Mouse (Mus musculus): ENCODE data around the gene Cidec.
A peak's percentile ranks its signal among the peaks of the same experiment; 100 is the strongest.

The Cidec gene

DNA sequence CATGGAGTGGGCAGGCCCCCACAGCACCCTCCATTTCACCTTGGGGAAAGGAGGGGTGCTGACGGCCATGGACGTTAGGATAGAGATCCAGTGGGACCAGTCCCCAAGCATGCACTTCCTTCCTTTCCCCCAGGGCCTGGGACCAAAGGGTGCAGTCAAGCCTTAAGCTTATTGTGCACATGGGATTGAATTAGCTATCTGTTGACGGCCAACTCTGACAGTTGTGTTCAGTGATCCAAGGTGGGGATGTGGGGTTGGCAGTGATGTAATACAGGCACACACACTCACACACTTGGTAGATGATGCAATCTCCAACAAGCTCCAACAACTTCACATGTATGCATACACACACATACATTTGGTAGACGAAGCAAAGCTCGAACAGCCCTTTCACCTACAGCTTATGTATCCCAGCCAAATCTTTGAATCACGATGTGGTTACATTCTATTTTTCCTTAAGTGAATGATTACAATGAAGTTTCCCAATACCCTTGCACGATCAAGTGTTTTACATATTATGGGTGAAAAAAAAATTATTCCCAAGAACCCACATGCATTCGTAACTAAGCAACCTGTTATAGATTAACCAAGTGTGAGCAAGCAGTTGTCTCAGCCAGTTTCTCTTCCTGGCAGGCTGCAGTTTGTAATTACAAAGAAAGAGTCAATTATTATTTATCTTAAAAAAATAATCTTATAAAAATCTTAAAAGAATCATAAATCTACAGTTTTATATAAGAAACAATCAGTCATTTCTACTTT lies 8.8 kb upstream of the Cidec start:
- no peak for DNase-seq (ENCODE audit: low read depth, low spot score)

DNA sequence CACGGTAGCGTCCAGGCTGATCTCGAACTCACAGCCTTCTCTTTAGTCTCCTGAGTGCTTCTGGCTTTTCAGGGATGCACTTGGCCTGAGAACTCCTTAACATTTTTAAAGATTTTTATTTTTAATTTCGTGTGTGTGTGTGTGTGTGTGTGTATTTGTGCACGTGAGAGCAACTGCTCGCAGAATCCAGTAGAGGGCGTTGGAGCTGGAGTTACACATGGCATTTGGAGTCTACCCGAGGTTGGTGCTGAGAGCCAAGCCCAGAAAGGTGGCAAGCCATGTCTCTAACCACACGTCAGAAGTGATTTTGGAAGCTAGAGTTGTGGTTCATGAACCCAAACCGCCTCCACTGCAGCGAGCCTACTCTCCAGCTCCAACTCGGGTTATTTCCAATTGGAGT lies 7.5 kb upstream of the Cidec start:
- DNase-seq (ENCODE audit: low read depth, low spot score): no peak

DNA sequence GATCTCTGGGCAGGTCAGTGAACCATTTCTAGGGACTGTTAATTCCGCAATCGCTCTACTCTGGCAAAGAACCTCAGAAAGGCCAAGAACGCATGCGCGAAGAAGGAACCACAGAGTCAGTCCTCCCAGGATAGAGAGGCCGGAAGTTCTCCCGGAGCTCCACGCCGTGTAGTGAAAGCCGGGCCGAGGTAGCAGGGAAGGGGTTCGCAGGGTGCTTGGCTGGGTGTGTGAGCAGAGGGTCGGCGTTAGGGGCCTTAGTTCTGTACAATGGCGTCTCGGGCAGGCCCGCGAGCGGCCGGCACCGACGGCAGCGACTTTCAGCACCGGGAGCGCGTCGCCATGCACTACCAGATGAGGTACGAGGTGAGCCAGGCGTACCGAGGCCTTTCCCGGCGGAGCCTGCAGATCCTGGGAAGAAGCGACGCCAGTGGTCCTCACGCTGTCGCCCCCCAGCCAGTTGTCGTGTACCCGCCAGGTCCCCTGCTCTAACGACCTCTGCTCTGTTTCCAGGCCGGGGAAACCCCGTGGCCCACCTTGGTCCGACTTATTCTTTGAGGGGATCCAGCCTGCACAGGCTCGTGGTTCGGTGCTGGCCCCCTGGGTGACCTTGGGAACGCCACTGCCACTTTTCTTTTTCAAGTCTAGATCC lies 7.0 kb upstream of the Cidec start, which contains the start of gene Jagn1:
Jagn1 (plus strand) TSS at position 128 of the 649 bp plus-strand sequence.
- DNase-seq (ENCODE audit: low read depth, low spot score): peak; percentile 91

DNA sequence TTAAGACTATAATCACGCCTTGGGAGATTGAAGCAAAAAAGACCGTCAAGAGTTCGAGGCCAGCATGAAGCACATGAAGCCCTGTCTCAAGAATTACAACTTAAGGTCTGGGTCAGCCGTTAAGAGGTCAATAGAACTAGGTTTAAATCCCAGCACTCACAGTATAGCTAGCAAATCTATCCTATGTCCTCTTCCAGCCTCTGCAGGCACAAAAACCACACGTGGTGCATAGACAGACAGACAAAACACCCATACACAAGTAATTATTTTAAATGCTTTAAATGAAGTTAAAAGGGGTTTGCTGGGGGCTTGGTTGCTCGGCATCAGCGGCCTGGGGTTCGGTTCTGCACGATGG lies 6.5 kb upstream of the Cidec start:
- DNase-seq (ENCODE audit: low read depth, low spot score): no peak

DNA sequence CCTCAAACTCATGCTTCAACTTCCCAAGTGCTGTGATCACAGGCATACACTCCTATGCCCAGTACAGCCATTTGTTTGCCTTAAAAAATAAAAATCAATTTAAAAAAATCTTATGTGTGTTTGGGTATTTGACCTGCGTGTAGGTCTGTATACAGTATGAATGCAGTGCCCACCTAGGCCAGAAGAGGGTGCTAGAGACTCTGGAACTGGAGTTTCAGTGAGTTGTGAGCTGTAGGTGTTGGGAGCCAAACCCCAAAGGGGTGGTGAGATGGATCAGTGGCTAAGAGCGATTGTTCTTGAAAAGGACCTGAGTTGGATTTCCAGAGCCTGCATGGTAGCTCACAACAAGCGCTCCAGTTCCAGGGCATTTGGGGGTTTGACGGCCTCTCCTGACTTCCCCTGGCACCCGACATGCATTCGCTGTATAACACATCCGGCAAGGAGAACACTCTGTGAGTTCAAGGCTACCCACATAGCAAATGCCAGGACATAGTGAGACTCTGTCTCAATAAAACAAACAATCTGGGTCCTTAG lies 5.7 kb upstream of the Cidec start:
- peak; percentile 66 for DNase-seq (ENCODE audit: low read depth, low spot score)

DNA sequence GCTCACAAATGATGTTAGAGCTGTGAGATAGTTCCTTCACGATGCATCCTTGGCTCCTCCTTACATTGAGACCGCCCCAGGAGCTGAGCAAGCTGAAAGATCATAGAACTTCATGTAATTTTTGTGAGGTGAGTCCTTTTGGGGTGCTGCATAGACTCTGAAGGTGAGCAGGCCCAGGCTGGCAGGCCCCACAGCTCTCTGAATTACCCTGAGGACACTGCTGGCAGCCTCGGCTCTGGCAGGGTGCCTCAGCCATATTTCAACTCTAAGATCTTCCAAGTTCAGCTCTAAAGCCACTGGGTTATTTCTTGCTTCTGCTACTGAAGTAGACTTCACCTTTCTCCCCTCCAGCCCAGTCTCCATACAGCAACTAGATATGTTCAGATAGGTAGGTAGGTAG lies 5.1 kb upstream of the Cidec start:
- no peak for DNase-seq (ENCODE audit: low read depth, low spot score)

DNA sequence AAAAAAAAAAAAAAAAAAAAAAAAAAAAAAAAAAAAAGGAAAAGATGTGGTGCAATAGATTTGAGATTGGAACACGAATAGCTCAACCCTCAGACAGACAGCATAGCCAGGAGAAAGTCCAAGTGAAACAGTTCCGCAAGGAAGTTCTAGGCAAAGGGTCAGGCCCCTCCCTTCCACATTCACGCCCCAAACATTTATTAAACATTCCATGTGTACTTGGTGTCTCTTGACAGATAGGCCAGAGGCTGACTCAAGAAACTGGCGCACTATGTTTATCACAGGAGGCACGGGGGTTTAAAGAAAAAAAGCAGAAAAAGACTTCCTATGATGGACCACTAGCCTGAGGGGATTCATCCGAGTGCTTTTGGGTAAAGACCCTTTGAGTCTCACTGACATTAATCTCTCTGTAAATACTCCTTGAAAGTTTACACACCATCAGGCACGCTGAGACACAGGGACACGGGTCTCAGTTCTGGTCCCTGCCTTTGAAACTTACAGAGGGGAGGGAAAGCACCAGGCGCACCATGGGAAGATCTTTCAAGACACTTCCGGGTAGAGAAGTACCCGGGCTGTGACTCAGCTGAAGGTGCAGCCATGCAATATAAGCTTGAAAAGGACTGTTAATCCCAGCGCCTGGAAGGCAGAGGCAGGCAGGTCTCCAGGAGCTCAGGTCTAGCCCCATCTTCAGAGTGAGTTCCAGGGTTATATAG lies 3.3 kb upstream of the Cidec start:
- no peak for DNase-seq (ENCODE audit: low read depth, low spot score)

DNA sequence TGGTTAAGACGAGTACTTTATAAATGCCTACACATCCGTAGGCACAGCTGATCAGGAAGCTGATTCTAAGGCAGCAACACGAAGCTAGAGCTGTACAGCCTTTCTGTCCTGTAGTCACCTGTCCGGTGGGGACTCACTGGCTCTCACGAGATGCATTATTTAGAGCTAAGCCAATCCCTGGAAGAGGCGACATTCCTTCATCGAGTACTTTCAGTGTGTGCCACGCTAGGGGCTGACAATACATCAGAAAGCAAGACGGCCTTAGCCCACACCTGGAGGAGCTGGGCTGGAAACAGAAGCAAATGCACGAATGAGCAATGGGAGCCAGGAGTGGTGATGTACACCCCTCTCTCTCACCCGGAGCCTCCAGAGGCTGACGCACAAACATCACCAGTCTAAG lies 1.6 kb upstream of the Cidec start:
- DNase-seq (ENCODE audit: low read depth, low spot score): no peak

DNA sequence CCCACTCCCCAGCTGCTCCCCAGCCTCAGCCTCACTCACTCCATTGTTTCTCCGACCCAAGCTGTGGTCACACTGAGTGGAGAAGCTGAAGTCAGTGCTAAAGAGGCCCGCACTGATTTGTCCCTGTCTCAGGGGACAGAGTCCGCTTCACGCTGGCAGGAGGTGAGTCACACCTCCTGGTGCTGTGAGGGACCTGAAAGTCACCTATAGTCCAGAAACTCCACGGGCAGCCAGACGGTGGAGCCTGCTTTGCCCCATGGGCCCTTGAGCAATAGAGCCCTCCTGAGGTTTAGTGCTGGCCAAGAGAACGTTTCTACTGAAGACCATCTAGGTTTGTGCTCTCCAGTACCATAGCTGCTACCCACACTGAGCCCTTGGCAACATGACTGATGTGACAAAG lies 869 bp downstream of the Cidec start:
- no peak for DNase-seq (ENCODE audit: low read depth, low spot score)

DNA sequence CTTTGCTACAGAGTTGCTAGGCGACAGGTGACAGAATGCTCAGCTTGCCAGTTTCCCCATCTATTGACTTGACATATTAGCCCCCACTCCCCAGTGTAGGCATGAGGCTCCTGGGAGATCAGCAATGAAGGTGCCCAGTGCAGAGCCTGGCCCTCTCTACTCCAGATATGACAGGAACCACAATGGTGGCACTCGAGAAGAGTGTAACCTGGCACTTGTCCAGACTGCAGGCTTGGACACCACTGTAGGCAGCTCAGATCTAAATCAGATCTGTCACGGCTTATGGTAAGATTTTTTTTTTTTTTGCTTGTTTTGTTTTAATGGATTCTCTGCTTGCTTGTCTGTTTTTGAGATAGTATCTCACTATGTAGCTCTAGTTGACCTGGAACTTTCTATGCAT lies 1.9 kb downstream of the Cidec start:
- no peak for DNase-seq (ENCODE audit: low read depth, low spot score)

DNA sequence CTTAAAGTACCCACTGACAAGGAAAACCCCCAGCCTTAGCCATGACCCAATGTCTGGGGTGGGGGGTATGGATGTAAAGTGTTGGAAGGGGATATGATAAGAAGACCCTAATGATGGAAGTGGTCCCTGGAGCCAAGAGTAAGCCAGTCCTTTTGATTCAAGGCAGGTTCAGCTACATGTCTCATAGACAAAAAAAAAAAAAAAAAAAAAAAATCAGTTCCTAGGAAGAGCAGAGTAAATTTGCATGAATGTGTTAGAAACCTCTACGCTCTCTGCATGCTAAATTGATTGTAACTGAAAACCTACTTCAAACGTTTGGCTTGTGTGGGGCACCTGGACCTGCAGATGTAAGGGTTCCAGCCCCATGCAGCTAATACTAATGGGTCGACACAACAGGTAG lies 3.8 kb downstream of the Cidec start:
- no peak for DNase-seq (ENCODE audit: low read depth, low spot score)

DNA sequence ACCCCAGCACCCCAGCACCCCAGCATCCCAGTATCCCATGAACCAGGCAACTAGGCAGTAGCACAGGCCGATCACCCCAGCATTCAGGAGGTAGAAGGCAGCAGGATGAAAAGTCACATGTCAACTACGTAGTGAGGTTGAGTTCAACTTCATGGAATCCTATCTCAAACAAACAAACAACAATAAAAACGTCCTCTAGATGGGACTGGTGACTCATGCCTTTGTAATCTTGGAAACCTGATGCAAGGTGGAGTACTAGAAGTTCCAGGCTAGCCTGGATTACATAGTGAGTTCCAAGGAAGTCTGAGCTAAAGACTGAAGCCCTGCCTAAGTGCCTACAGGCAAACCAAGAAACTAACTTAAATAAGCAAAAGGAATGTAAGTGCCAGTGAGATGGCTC lies 4.7 kb downstream of the Cidec start:
- no peak for DNase-seq (ENCODE audit: low read depth, low spot score)

DNA sequence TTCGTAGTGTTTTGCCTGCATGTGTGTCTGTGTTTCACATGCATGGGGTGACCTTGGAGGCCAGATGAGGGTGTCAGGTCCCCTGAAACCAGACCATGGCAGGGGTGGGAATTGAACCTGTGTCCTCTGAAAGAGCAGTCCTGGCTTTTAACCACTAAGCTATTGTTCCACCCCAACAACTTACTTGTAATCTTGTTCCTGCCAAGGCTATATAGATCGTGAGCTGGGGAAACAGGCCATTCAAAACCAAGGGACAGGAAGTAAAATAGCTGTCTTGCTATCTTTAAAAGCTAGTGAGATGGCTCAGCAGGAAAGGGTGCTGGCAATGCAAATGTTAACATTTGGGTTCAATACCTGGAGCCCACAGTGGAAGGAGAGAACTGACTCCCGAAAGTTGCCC lies 5.6 kb downstream of the Cidec start:
- DNase-seq (ENCODE audit: low read depth, low spot score): no peak

DNA sequence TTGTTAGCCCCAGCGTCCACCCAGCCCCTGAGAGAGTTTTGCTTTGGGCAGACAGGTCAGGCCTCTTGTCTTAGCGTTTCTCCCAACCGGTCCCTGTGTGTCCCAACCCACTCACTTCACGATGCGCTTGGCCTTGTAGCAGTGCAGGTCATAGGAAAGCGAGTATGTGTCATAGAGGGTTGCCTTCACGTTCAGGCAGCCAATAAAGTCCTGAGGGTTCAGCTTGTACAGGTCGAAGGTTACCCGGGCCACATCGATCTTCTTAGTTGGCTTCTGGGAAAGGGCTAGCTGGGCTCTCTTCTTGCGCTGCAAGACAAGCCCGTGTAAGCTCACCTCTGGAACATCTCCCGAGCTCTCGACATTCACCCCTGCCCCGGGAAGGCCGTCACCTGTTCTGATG lies 7.6 kb downstream of the Cidec start:
- DNase-seq (ENCODE audit: low read depth, low spot score): no peak

DNA sequence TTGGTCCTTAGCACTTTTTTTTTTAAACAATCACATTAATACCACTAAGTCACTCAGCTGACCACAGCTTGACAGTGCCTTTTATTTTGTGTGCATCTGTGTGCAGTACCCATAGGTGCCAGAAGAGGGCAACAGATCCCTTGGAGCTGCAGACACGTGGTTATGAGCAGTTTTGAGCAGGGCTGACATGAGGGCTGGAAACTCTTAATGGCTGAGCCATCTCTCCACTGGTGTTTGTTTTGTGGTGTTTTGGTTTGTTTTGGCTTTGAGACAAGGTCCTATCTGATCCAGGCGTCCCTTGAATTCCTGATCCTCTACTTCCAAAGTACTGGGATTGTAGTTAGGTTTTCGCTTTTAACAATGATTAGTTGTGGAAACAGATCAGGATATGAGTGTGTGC lies 8.2 kb downstream of the Cidec start:
- DNase-seq (ENCODE audit: low read depth, low spot score): no peak

DNA sequence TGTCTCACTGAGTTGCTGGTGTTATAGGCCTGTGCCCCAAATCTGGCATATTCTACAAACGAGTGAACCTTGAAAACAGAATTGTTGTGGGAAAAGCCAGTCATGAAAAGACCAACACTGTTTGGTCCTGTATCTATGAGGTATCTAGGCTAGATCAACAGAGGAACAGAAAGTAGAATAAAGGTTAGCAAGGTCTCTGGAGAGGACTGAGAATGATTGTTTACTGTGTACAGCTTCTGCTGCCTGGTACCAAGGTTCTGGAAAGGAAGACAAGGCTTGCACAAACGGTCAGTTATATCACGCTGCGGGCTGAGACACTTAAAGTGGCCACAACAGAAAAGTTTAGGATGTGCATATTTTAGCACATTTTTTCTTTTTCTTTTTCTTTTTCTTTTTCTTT lies 8.9 kb downstream of the Cidec start:
- DNase-seq (ENCODE audit: low read depth, low spot score): no peak

DNA sequence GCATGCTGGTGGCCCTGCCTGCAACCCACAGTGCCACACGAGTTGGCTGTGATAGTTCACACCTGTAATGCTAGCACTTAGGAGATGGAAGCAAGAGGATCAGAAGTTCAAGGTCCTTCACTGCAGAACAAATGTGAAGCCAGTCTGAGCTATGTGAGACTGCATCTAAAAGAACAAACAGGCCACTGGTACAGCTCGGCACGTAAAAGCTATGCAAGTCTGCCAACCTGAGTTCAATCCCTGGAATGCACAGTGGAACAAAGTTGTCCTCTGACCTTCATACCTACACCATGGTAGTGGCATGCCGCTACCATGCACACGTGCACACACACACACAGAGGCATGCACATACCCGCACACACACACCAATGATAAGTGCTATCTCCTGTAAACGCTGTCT lies 11.4 kb downstream of the Cidec start:
- no peak for DNase-seq (ENCODE audit: low read depth, low spot score)

DNA sequence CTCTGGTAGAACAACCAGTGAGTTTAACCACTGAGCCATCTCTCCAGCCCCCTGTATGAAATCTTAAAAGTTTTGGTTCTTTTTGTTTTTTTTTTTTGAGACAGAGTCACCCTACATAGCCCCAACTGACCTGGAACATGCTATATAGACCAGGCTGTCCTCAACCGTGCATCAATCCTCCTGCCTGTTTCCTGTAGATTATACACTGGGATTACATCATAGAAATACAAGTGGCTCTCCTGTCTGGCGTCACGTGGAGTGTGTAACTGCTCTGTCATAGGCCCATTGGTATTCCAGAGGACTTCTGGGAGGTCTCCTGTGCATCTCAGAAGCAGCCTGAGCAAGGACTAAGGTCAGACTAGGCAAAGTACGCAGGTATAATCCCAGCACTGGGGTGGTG lies 12.6 kb downstream of the Cidec start:
- DNase-seq (ENCODE audit: low read depth, low spot score): no peak

DNA sequence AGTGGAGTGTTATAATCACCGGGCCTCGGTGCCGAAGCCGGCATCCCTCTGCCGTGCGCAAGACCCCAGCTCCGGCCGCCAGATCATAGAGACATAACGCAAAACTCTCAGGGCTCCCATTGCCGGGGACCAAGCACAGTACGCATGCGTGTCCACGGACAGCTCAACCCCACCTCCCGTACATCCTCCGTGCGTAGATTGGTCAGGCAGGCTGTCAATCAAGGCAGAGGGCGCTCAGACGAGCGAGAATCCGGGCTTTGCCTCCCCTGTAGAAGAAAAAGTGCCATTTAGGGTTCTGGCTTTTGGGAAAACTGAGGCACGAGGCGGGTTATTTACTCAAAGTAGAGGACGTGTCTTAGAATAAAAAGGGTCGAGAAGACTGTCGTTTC lies 16.4 kb downstream of the Cidec start, which contains the start of gene Rpusd3:
Rpusd3 (minus strand) TSS at position 142 of the 389 bp plus-strand sequence.
- DNase-seq (ENCODE audit: low read depth, low spot score): peak; percentile 98

DNA sequence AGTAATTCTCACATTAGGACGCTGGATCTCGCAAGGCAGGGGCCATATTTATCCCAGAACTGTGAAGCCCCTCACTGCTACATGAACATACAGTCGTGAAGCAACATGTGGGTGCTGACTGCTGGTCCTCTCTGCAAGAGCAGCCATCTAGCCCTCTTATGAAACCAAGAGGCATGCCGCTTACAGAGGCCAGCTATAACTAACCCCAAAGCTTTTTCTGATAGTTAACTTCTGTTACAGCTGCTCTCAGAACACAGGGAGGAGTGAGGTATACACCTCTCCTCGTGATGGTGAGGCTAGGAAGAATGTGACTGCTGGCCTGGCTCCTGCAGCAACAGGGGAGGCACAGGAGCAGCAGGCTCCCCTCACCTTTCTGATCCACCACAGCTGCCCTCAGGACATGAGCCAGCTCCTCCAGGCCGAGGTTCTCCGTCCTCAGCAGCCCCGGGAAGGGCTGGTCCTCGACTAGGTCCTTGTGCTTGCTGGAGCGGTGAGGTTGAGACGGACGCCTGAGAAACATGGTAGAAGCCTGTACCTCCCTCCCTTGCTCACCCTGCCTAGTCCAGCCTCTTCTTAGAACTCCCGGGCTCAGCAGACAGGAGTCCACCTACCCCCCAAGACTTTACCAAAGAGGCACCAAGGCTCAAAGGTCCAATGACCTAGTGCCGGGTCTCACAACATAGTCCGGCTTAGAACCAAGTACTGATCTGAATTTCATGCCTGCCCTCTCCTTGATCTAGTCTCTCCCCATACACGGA lies 16.9 kb downstream of the Cidec start:
- DNase-seq (ENCODE audit: low read depth, low spot score): no peak

DNA sequence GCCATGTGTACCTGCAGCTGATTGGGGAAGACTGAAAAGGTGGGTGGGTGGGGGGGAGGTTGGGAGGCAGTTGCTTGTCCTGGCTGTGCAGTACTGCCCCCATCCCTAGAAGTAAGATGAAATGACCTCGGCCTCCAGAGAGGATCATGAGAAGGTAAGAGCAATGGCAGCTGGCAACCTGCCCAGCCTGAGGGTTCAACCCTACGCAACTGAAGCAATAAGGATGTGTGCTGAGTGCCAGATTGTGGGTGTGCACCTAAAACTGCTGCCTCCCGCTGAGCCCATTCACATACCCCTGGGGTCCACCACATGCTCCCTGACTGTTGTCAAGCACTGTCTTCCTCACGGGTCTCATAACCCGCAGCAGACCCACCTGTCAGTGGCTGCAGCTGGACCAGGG lies 19.1 kb downstream of the Cidec start:
- DNase-seq (ENCODE audit: low read depth, low spot score): no peak

DNA sequence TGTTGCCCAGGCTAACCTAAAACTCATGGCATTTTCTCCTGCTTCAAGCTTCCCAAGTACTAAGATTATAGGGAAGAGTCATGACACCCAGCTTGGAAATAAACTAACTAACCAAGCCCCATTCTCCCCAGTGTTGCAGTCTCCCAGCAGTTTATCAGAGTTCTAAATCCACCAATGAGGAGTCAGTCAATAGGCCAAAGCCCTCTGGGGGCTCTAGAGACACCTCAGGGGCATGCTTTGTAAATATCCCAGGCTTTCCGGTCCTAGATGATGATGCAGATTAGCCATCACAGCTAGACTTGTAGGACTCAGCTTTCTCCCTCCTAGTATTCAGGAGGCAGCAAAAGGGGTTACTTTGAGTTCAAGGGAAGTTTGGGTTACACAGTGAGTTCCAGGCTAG lies 25.6 kb downstream of the Cidec start:
- no peak for DNase-seq (ENCODE audit: low read depth, low spot score)

Data from c-Kit-negative CD71-positive TER-119-positive erythroid progenitor cells, embryonic 14.5 days (primary cell).